Mouse (Mus musculus): ENCODE measurements around the gene Mllt6. TPM values are rescaled to one million over a fixed set of nuclear protein-coding genes. Genes with fewer than 3 reads are reported as not detected.

Mllt6 gene
- polyA plus RNA-seq, 1 experiment from 2014 or later = 5.5 TPM

GRCm38 (mm10) chr11:97686322-97686908 is 23.2 kb downstream of the Mllt6 start:
- Histone ChIP-seq H3K9ac (replicated peaks; ENCODE audit: low read length) (peak overlapping the region; percentile 38), H3K4me1 (ENCODE audit: insufficient read depth, low read length) (peaks cover 39% of the 10 kb centered on the region), H3K4me2 (replicated peaks; ENCODE audit: low read depth, low read length) (peak overlapping the region; percentile 58), H3K36me3 (ENCODE audit: insufficient read depth, low read length) (peaks cover 40% of the 10 kb centered on the region), H3K27ac (ENCODE audit: low read length) (peak overlapping the region; percentile 54; the same call in 1 of the 2 replicates), H3K9me3 (ENCODE audit: low read length) (no peaks in the 10 kb centered on the region), H3K27me3 (ENCODE audit: insufficient read depth, low read length) (no peaks in the 10 kb centered on the region), H3K4me3 (ENCODE audit: low read length) (peak overlapping the region; percentile 42)
- 67% methylated on average over 11 of the region's 11 CpGs for WGBS
- no peak for ATAC-seq (ENCODE audit: low FRiP score, low TSS enrichment)

- Histone ChIP-seq H3K27ac (ENCODE audit: low read length) (no peak overlapping the region), H3K9ac (replicated peaks; ENCODE audit: low read length) (peak overlapping the region; percentile 38; the same call in 1 of the 2 replicates)
- ATAC-seq (ENCODE audit: low FRiP score, low TSS enrichment) = no peak
These were observed 23.8 kb downstream of the Mllt6 start for GRCm38 (mm10) chr11:97687061-97687460.

GRCm38 (mm10) chr11:97689861-97690260 is 26.6 kb downstream of the Mllt6 start:
- H3K9me3 ChIP-seq (ENCODE audit: low read length) = no peaks in the 10 kb centered on the region
- H3K27ac ChIP-seq (ENCODE audit: low read length) = no peak overlapping the region
- ATAC-seq (ENCODE audit: low FRiP score, low TSS enrichment) = no peak
- H3K36me3 ChIP-seq (ENCODE audit: insufficient read depth, low read length) = peaks cover 41% of the 10 kb centered on the region
- no peaks in the 10 kb centered on the region for H3K27me3 ChIP-seq (ENCODE audit: insufficient read depth, low read length)
- no peak overlapping the region for H3K4me3 ChIP-seq (ENCODE audit: low read length)
- 26% methylated on average over 10 of the region's 10 CpGs for WGBS
- no peak overlapping the region for H3K4me2 ChIP-seq (replicated peaks; ENCODE audit: low read depth, low read length)
- H3K4me1 ChIP-seq (ENCODE audit: insufficient read depth, low read length) = peaks cover 39% of the 10 kb centered on the region
- no peak overlapping the region for H3K9ac ChIP-seq (replicated peaks; ENCODE audit: low read length)

More at GRCm38 (mm10) chr11:97687061-97687460, 23.8 kb downstream of the Mllt6 start:
- Histone ChIP-seq H3K36me3 (ENCODE audit: insufficient read depth, low read length) (peaks cover 40% of the 10 kb centered on the region), H3K4me1 (ENCODE audit: insufficient read depth, low read length) (peaks cover 38% of the 10 kb centered on the region), H3K4me3 (ENCODE audit: low read length) (no peak overlapping the region), H3K9me3 (ENCODE audit: low read length) (no peaks in the 10 kb centered on the region), H3K27me3 (ENCODE audit: insufficient read depth, low read length) (no peaks in the 10 kb centered on the region), H3K4me2 (replicated peaks; ENCODE audit: low read depth, low read length) (0 out of 2 replicates have a peak overlapping the region, but pooled peaks have one; percentile 58)
- 55% methylated on average over 3 of the region's 3 CpGs for WGBS

GRCm38 (mm10) chr11:97694435-97694834 is 31.2 kb downstream of the Mllt6 start:
- H3K9ac ChIP-seq (replicated peaks; ENCODE audit: low read length) = no peak overlapping the region
- no peaks in the 10 kb centered on the region for H3K9me3 ChIP-seq (ENCODE audit: low read length)
- WGBS = 81% methylated on average over 4 of the region's 4 CpGs
- no peaks in the 10 kb centered on the region for H3K27me3 ChIP-seq (ENCODE audit: insufficient read depth, low read length)
- H3K27ac ChIP-seq (ENCODE audit: low read length) = no peak overlapping the region; the same call in 1 of the 2 replicates
- no peak for ATAC-seq (ENCODE audit: low FRiP score, low TSS enrichment)
- H3K4me2 ChIP-seq (replicated peaks; ENCODE audit: low read depth, low read length) = no peak overlapping the region
- H3K4me3 ChIP-seq (ENCODE audit: low read length) = no peak overlapping the region
- peaks cover 38% of the 10 kb centered on the region for H3K36me3 ChIP-seq (ENCODE audit: insufficient read depth, low read length)
- H3K4me1 ChIP-seq (ENCODE audit: insufficient read depth, low read length) = peaks cover 49% of the 10 kb centered on the region

- Histone ChIP-seq H3K27ac (ENCODE audit: low read length) (no peak overlapping the region; the same call in 1 of the 2 replicates), H3K9me3 (ENCODE audit: low read length) (no peaks in the 10 kb centered on the region), H3K36me3 (ENCODE audit: insufficient read depth, low read length) (peaks cover 33% of the 10 kb centered on the region), H3K4me3 (ENCODE audit: low read length) (no peak overlapping the region), H3K4me2 (replicated peaks; ENCODE audit: low read depth, low read length) (no peak overlapping the region), H3K4me1 (ENCODE audit: insufficient read depth, low read length) (peaks cover 49% of the 10 kb centered on the region), H3K27me3 (ENCODE audit: insufficient read depth, low read length) (no peaks in the 10 kb centered on the region), H3K9ac (replicated peaks; ENCODE audit: low read length) (no peak overlapping the region)
- ATAC-seq (ENCODE audit: low FRiP score, low TSS enrichment) = no peak
- 61% methylated on average over 17 of the region's 17 CpGs for whole genome bisulfite sequencing
These were observed 31.9 kb downstream of the Mllt6 start for GRCm38 (mm10) chr11:97694921-97695711.

- peaks cover 52% of the 10 kb centered on the region for H3K4me1 ChIP-seq (ENCODE audit: insufficient read depth, low read length)
- H3K36me3 ChIP-seq (ENCODE audit: insufficient read depth, low read length) = peaks cover 28% of the 10 kb centered on the region
- WGBS = 41% methylated on average over 9 of the region's 9 CpGs
- H3K27me3 ChIP-seq (ENCODE audit: insufficient read depth, low read length) = no peaks in the 10 kb centered on the region
- H3K27ac ChIP-seq (ENCODE audit: low read length) = no peak overlapping the region
- no peaks in the 10 kb centered on the region for H3K9me3 ChIP-seq (ENCODE audit: low read length)
- ATAC-seq (ENCODE audit: low FRiP score, low TSS enrichment) = no peak
- no peak overlapping the region for H3K9ac ChIP-seq (replicated peaks; ENCODE audit: low read length)
- H3K4me2 ChIP-seq (replicated peaks; ENCODE audit: low read depth, low read length) = 0 out of 2 replicates have a peak overlapping the region, but pooled peaks have one; percentile 7
- H3K4me3 ChIP-seq (ENCODE audit: low read length) = no peak overlapping the region
These were observed 32.6 kb downstream of the Mllt6 start for GRCm38 (mm10) chr11:97695712-97696401.

GRCm38 (mm10) chr11:97696669-97697068 is 33.5 kb downstream of the Mllt6 start:
- H3K9me3 ChIP-seq (ENCODE audit: low read length) = no peaks in the 10 kb centered on the region

GRCm38 (mm10) chr11:97697199-97697890 is 34.1 kb downstream of the Mllt6 start:
- H3K4me3 ChIP-seq (ENCODE audit: low read length) = peak overlapping the region; percentile 88
- peak overlapping the region; percentile 98 for H3K4me2 ChIP-seq (replicated peaks; ENCODE audit: low read depth, low read length)
- ATAC-seq (ENCODE audit: low FRiP score, low TSS enrichment) = no peak
- H3K27me3 ChIP-seq (ENCODE audit: insufficient read depth, low read length) = no peaks in the 10 kb centered on the region
- H3K36me3 ChIP-seq (ENCODE audit: insufficient read depth, low read length) = peaks cover 14% of the 10 kb centered on the region; the same call in 1 of the 2 replicates
- H3K9ac ChIP-seq (replicated peaks; ENCODE audit: low read length) = peak overlapping the region; percentile 98
- peaks cover 66% of the 10 kb centered on the region for H3K4me1 ChIP-seq (ENCODE audit: insufficient read depth, low read length)
- H3K9me3 ChIP-seq (ENCODE audit: low read length) = no peaks in the 10 kb centered on the region
- 43% methylated on average over 11 of the region's 11 CpGs for WGBS
- peak overlapping the region; percentile 99 for H3K27ac ChIP-seq (ENCODE audit: low read length)

More at GRCm38 (mm10) chr11:97696669-97697068, 33.5 kb downstream of the Mllt6 start:
- Histone ChIP-seq H3K9ac (replicated peaks; ENCODE audit: low read length) (no peak overlapping the region), H3K4me3 (ENCODE audit: low read length) (0 out of 2 replicates have a peak overlapping the region, but pooled peaks have one; percentile 5), H3K27ac (ENCODE audit: low read length) (no peak overlapping the region), H3K36me3 (ENCODE audit: insufficient read depth, low read length) (peaks cover 20% of the 10 kb centered on the region), H3K27me3 (ENCODE audit: insufficient read depth, low read length) (no peaks in the 10 kb centered on the region), H3K4me1 (ENCODE audit: insufficient read depth, low read length) (peaks cover 60% of the 10 kb centered on the region), H3K4me2 (replicated peaks; ENCODE audit: low read depth, low read length) (no peak overlapping the region)
- WGBS = 61% methylated on average over 8 of the region's 8 CpGs
- ATAC-seq (ENCODE audit: low FRiP score, low TSS enrichment) = no peak

- ATAC-seq (ENCODE audit: low FRiP score, low TSS enrichment) = no peak
- peaks cover 8% of the 10 kb centered on the region; the same call in 1 of the 2 replicates for H3K36me3 ChIP-seq (ENCODE audit: insufficient read depth, low read length)
- H3K4me3 ChIP-seq (ENCODE audit: low read length) = peak overlapping the region; percentile 88
- peak overlapping the region; percentile 99 for H3K27ac ChIP-seq (ENCODE audit: low read length)
- 2% methylated on average over 14 of the region's 14 CpGs for WGBS
- H3K9ac ChIP-seq (replicated peaks; ENCODE audit: low read length) = peak overlapping the region; percentile 98
- peaks cover 66% of the 10 kb centered on the region for H3K4me1 ChIP-seq (ENCODE audit: insufficient read depth, low read length)
- no peaks in the 10 kb centered on the region for H3K9me3 ChIP-seq (ENCODE audit: low read length)
- peak overlapping the region; percentile 98 for H3K4me2 ChIP-seq (replicated peaks; ENCODE audit: low read depth, low read length)
- H3K27me3 ChIP-seq (ENCODE audit: insufficient read depth, low read length) = no peaks in the 10 kb centered on the region
These were observed 34.8 kb downstream of the Mllt6 start for GRCm38 (mm10) chr11:97697891-97698529.

Measured in kidney, embryonic 16.5 days (tissue).